Mouse (Mus musculus) adrenal gland, adult 2 months (tissue): Measurements from ENCODE around the gene Gm8978. TPM values are rescaled to one million over a fixed set of nuclear protein-coding genes. Genes with fewer than 3 reads are reported as not detected.
"Not testable (repeated sequence)": the region's sequence is repeated elsewhere in the genome, so short reads cannot be mapped to it uniquely, and the experiment has no call there.

Experiments used
- DNase-seq: peaks from one replicate; pipeline ENCODE4 v3.0.0; 2021
- long read RNA-seq: library from polyadenylated mRNA; stranded (forward); transcript quantifications from one replicate; pipeline ENCODE4 v2.0.0, GENCODE M21; 2021
- microRNA-seq, 2 experiments: library from miRNA; unstranded; fragments of <30 nt; microRNA quantifications; one replicate each; pipeline ENCODE4 v1.2.0; 2021
- polyA plus RNA-seq: library from polyadenylated mRNA; depleted of rRNA; stranded (reverse); fragments of >200 nt; gene quantifications from 2 replicates; pipeline ENCODE4 v1.2.3, GENCODE M21; 2012; rRNA removed
- total RNA-seq, 2 experiments: library from RNA; stranded (reverse); gene quantifications; 2 replicates each; pipeline ENCODE4 v1.2.3; 2021

Gm8978 gene
- total RNA-seq = not detected
- polyA plus RNA-seq = not detected in 2 replicates
- long read RNA-seq = 0 reads

DNA sequence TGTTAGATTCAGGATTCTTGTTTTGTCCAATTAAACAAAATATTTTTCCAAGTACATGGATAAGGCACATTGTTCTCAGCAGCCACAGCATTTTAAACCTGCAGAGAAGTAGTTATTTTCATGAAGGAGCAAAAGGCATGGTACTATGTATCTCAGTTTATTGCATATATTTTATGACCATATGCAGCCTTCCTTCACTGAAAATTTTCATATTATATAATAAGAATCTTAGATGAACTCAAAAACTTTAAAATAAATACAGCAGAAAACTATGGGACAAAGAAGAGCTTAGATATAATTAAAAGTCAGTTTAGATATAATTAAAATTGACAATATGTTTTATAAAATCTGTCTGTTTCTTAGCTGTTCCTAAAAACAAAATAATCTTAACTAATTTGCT lies at the start of gene Gm8978:
TSS of gene Gm8978 (minus strand) at position 101 of the 400 bp plus-strand sequence.
- DNase-seq = not testable (repeated sequence)

DNA sequence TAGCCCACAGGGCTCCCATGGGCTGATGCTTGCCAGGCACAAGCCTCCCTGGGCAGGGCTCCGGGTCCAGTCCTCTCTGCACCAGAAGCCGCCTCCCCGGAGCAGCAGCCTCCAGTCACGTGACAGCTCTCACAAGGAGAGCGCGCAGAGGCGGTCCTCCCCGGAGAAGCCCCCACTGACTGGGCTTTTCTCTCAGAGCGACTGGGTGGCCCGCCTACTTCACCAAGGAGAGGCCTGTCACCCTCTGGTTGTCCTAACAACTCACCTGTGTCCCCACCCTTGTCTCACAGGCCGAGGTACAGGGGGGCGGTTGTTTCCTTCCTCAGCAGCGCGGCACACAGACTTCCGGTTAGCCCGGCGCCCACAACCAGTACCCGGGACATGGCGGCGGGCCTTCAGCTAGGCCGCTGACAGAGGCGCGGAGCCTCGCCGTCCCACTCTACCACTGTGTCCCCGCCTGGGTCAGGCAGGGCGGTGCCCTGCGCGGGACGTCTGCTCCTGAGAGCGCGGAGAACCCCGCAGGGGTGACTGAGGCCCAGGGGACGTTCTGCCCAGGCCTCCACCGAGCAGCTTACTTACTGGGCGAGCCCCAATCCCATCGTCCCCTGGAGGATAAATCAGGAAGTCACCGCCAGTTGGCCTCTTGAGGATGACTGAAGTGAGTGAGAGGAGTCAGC lies 35.3 kb downstream of the Gm8978 start:
- peak; percentile 68 for DNase-seq

DNA sequence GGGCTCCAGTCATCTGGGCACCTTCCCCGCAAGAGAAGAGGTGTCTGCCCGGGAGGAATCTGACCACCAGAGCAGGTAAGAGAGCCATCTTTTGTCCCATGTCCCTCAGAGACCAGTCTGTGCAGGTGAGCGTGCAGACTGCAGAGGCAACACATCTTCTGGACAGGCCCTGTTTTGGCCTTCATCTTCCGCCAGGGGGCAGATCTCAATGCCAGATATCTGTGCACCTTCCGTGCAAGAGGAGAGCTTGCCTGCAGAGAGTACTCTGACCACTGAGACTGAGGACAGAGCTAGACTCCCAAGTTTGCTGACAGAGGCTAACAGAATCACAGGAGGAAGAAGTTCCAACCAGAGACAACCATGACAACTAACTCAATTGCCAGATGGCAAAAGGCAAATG lies 56.5 kb downstream of the Gm8978 start:
- not testable (repeated sequence) for DNase-seq

Small RNA genes lying within 50 kb of the gene (microRNA-seq; reads per million reads assigned to microRNA genes)
- gene Gm27440 = 0 reads per million in 2 experiments

Other genes with a start within 250 kb of the Gm8978 start
- gene Rnls, start 233.0 kb downstream of the Gm8978 start, total RNA-seq = 1 to 10 TPM; 3.9 to 4.3 TPM
- gene Rnls, start 233.0 kb downstream of the Gm8978 start, polyA plus RNA-seq = 1.2 and 2.6 TPM in 2 replicates
- under 1 TPM; 0.20 to 0.41 TPM for gene Lipo4, start 107.5 kb downstream of the Gm8978 start, total RNA-seq
- gene Lipo4, start 107.5 kb downstream of the Gm8978 start, polyA plus RNA-seq = not detected in 2 replicates
- gene Lipo2, start 126.1 kb upstream of the Gm8978 start, total RNA-seq = under 1 TPM; 0.26 to 0.45 TPM
- not detected in 2 replicates for gene Lipo2, start 126.1 kb upstream of the Gm8978 start, polyA plus RNA-seq
- 10 to 100 TPM; 12.2 to 14.1 TPM for gene Lipo3, start 136.7 kb upstream of the Gm8978 start, total RNA-seq
- gene Lipo3, start 136.7 kb upstream of the Gm8978 start, polyA plus RNA-seq = 3.3 and 4.1 TPM in 2 replicates
- gene Lipo1, start 162.2 kb upstream of the Gm8978 start, total RNA-seq = not detected
- gene Lipo1, start 162.2 kb upstream of the Gm8978 start, polyA plus RNA-seq = not detected in 2 replicates